Mouse (Mus musculus) lung, postnatal 10 days (tissue): Measurements from ENCODE around the gene Dhx38.

Source experiments
- DNase-seq: peaks from one replicate; pipeline ENCODE4 v3.0.0; 2021

Dhx38 gene

GRCm38 (mm10) chr8:109565498-109566333 lies at the start of gene Dhx38, which contains the start of gene Txnl4b:
Gene Dhx38 (minus strand): TSS chr8:109565861.
Gene Txnl4b (plus strand): TSS chr8:109565892.
- DNase-seq = peak; percentile 99

- no peak for DNase-seq
These were observed 48.9 kb upstream of the Dhx38 start, which contains the start of gene Pkd1l3 for GRCm38 (mm10) chr8:109614243-109615210. Gene Pkd1l3 (plus strand): TSS chr8:109614517.

DNA sequence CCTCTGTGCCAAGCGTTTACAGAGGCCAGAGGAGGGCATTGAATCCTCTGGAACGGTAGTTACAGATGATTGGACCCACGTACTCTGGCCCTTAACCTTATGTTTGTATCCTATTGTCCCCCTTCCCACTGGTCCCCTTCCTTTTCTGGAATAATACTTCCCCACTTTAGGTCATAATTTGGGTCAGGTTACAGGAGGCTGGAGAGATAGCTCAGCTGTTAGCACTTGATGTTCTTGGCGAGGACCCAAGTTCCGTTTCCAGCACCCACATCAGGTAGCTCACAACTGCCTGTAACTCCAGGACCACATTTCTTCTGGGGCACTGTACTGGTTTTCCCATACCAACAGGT lies 43.5 kb upstream of the Dhx38 start:
- peak; percentile 25 for DNase-seq

DNA sequence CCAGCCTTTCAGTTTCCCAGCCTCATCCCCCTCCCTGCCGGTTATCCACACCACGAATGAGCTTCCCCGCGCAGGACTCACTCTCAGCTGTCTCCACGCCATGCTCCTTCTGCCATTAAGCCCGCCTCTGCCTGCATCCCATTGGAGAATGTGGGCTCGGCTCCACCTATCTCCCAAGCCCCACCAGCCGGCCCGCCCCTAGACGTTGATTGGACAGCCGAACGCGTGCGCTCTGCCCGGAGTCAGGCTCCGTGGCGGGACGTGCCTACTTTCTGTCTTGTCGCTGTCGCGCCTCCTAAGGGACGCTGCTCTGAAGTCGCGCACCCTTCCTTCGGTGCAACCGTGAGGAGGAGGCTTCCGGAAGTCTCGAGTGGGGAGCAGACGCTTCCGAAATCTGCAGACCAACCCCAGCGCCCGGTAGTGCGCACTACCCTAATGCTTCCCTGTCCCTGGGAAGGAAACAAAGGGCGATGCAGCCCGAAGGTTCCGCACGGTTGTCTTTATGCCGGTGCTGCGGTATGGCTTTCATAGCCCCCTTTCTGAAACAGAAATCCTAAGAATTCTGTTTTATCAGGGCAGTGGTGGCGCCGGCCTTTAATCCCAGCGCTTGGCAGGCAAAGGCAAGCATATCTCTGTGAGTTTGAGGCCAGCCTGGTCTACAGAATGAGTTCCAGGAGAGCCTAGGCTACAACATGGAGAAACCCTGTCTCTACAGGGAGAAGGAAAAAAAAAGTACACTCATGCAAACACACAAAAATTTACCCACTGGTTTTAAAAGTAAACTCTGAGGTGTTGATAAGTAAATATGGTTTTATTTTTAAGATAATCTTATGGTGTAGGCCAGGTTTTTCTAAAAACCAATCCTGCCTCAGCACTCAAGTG lies 42.9 kb upstream of the Dhx38 start, which contains the start of gene Dhodh:
Gene Dhodh, minus strand, starts transcription at position 403 of the 882 bp plus-strand sequence.
- peak; percentile 98 for DNase-seq

- no peak for DNase-seq
These were observed 42.0 kb upstream of the Dhx38 start for GRCm38 (mm10) chr8:109607650-109608049.

DNA sequence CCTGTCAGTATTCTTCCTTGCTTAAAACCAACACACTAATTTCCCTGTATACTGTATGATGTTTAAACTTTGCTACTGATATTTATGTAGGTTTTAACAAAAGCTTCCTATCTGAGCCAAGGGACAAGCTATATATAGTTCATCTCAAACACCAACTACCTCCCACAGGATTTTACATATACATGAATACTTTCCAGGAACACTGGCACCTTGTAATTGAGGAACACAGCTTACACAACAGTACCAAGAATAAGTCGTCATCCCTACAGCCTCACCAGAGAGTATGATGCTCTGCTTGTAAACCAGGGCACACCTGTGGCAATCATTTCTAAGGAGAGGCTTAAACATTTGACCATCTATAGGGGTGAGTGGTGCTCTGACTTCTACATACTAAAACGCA lies 41.1 kb upstream of the Dhx38 start:
- no peak for DNase-seq

GRCm38 (mm10) chr8:109595854-109596253 lies 30.2 kb upstream of the Dhx38 start:
- DNase-seq = peak; percentile 65

DNA sequence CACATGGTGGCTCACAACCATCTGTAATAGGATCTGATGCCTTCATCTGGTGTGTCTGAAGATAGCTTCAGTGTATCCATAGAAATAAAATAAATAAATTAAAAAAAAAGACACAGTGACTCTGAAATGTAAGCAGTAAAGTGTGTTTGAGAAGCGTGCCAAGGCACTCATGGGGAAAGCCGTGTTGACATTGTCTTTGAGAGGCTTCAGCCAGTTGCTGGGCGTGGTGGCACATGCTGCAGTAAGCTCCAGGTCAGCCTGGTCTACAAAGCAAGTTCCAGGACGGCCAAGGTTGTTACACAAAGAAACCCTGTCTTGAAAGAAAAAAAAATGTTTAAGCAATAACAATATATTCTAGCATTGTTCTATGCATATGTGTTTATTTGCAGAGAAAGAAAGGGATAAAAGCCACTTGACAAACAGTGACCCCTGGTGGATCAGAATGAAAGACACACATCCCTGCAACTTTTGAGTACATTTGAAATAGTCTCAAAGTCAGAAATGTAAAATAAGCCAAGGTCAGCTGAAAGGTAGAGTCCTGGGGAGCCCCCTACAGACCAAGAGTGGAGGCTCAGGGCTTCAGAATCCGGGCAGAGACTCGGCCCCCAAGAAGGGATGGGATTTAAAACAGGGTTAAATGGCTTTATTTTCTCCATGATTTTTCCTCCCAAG lies 27.6 kb upstream of the Dhx38 start:
- peak; percentile 48 for DNase-seq

DNA sequence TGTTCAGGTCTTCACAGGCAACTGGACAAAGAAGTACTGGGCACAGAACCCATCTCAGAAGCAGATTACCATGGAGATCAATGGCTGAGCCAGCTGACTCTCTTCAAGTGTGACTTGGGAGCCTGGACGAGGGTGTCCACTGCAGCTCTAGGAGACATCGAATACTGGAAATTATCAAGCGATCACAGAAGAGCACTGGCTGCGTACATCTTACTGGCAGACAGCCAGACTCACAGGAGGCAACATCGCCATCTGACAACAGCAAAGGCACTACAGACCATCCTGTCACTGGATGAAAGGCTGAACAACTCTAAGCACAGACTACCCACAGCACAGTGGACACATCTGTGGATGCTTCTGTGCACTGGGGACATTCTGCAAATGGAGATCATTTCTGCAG lies 26.5 kb upstream of the Dhx38 start:
- DNase-seq = no peak

- DNase-seq = no peak
These were observed 25.7 kb upstream of the Dhx38 start for GRCm38 (mm10) chr8:109591367-109591766.

DNA sequence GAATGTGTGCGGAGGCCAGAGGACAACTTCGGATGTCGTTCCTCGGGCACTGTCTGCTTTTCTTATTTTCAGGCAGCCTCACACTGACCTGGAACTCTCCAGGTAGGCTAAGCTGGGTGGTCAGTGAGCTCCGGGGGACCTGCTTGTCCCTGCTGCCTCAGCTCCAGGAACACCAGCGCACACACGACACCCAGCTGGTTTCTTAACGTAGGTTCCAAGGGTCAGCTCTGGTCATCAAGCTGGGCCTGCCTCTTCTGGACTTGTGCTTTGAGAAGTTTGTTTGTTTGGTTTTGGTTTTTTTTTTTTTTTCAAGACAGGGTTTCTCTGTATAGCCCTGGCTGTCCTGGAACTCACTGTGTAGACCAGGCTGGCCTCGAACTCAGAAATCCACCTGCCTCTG lies 25.2 kb upstream of the Dhx38 start:
- DNase-seq = no peak

GRCm38 (mm10) chr8:109586972-109587504 lies 21.4 kb upstream of the Dhx38 start:
- DNase-seq = peak; percentile 78

- no peak for DNase-seq
These were observed 20.0 kb upstream of the Dhx38 start for GRCm38 (mm10) chr8:109585652-109586051.

GRCm38 (mm10) chr8:109584830-109585229 lies 19.2 kb upstream of the Dhx38 start:
- DNase-seq = no peak

DNA sequence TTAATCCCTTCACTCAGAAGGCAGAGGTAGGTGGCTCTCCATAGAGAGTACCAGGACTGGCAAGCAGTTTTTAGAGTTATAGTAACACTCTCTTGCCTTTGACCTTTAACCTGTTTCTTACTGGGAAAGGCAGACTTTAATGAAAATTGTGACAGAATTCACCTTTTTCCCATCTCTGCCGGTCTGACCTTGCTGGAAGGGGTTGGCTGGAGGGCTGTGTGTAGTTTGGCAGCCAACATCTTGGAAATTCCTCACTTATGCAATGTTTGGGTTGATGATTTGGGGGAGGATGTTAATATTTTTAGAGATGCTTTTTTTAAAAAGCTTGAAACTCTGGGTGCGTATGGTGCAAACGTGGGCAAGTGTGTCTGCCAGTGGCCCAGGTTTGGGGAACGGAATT lies 18.6 kb upstream of the Dhx38 start:
- DNase-seq = no peak

DNA sequence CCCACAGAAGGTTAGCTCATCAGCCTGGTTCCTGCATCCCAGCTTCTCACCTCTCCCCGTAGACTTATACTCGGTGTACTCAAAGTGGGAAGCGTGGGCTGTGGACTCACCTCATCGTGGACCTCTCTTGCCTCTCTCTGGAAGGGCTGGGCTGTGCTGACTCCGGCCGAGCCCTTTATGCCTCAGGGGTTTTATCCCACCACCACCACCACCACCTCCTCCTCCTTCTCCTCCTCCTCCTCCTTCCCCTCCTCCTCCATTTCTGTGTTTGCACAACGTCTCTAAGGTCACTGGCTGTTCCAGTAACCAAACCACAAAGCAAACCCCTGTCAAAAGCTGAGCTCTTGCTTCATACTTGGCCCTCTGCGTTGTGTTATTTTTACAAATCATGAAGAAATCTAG lies 13.2 kb upstream of the Dhx38 start, which contains the start of gene Hp:
Gene Hp, minus strand, starts transcription at position 273 of the 402 bp plus-strand sequence.
- peak; percentile 52 for DNase-seq

- no peak for DNase-seq
These were observed 10.7 kb upstream of the Dhx38 start for GRCm38 (mm10) chr8:109576311-109576710.

DNA sequence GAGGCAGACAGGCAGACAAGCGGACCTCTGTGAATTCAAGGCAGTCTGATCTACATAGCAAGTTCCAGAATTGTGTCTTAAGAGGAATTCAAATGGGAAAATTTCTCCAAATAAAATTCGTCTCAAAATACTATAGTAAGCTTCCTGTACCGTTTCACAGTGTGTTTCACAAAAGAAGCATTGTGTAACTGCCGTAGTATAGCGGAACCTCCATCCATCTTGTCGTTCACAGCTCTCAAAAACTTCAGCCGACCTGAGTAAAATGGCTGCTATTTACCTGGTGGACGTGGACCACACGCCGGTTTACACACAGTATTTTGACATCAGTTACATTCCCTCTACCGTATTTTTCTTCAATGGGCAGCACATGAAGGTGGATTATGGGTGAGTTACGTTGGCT lies 5.5 kb upstream of the Dhx38 start:
- no peak for DNase-seq

DNA sequence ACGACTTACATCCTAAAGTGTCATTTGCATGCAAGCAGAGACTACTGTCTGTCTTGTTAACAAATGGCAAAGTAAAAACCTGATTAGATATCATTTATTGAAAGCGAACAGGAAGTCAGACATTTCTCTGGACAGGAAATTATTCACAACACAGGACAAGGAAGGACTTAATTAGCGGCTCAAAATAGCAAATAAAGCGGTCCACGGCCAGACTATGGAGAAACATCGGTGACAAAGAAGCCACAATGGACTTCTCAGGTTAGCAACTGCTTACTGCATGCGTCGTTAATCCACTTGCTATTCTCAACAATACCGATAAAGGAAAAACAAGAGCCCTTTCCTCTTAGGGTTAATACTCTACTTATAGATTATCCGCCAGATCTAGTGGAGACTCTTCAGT lies 895 bp downstream of the Dhx38 start:
- DNase-seq = no peak

- no peak for DNase-seq
These were observed 1.8 kb downstream of the Dhx38 start for GRCm38 (mm10) chr8:109563881-109564280.

DNA sequence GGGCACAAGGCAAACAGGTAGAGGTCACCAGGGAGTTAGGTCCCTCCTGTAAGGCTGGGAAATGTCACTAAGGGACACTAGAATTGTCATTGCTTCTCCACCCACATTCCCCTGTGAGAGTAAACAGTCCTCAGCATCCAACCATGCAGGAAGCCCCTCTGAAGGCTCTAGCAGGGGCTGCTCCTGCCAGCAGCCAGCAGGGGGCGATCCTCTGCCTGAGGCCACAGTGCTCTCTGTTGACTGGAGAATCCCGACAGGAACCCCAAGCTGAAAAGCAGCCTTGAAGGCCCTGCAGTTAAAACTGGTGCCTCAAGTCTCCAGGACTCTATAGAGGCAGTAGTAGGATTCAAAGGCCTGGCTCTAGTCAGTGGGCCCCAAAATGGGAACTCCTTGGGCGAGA lies 14.0 kb downstream of the Dhx38 start:
- peak; percentile 23 for DNase-seq

- DNase-seq = no peak
These were observed 21.6 kb downstream of the Dhx38 start for GRCm38 (mm10) chr8:109544049-109544448.
